Comparison of ENCODE assay signal across 36 mouse cellular contexts in genomic region chr10:93519159-93519558, GRCm38 (mm10). TPM values are rescaled to one million over a fixed set of nuclear protein-coding genes. Genes with fewer than 3 reads are reported as not detected.
"Had no signal": no experiment of that assay in that cellular context is flagged by ENCODE, and none has a peak within 500 bp of the region (broad histone marks: within the 10 kb centered on the region; RNA-seq: fewer than 3 reads in every experiment).

No protein-coding gene starts in this region.

- H3K9me3 ChIP-seq: heart, embryonic 12.5 days; hindbrain, embryonic 13.5 days; hindbrain, embryonic 15.5 days; kidney, embryonic 15.5 days; limb, embryonic 13.5 days; limb, embryonic 15.5 days; liver, embryonic 12.5 days had no signal

- H3K9ac ChIP-seq: heart, embryonic 12.5 days; hindbrain, embryonic 13.5 days; hindbrain, embryonic 15.5 days; kidney, embryonic 15.5 days; limb, embryonic 13.5 days; limb, embryonic 15.5 days; liver, embryonic 12.5 days; liver, embryonic 14.5 days had no signal

- DNase-seq: gastrocnemius, postnatal 14 days; gastrocnemius, postnatal 36 days; heart, adult 18-20 months; heart, postnatal 10 days; heart, postnatal 36 days; kidney, adult 11 months; kidney, adult 2 months; kidney, adult 9 months; kidney, postnatal 14 days; kidney, postnatal 36 days; layer of hippocampus, adult 9-11 months; layer of hippocampus, postnatal 36 days; left cerebral cortex, postnatal 4 days had no signal

- H3K4me2 ChIP-seq: heart, embryonic 12.5 days; hindbrain, embryonic 13.5 days; hindbrain, embryonic 15.5 days; kidney, embryonic 15.5 days; limb, embryonic 13.5 days; limb, embryonic 15.5 days; liver, embryonic 12.5 days had no signal

- H3K4me1 ChIP-seq: heart, embryonic 12.5 days; hindbrain, embryonic 15.5 days; kidney, embryonic 15.5 days; limb, embryonic 13.5 days; limb, embryonic 15.5 days; liver, embryonic 12.5 days had no signal

- ATAC-seq: hindbrain, postnatal 0 days; intestine, embryonic 16.5 days; liver, embryonic 12.5 days had no signal

- H3K27me3 ChIP-seq: heart, embryonic 12.5 days; hindbrain, embryonic 13.5 days; hindbrain, embryonic 15.5 days; kidney, embryonic 15.5 days; limb, embryonic 13.5 days; limb, embryonic 15.5 days; liver, embryonic 12.5 days had no signal

- H3K36me3 ChIP-seq: heart, embryonic 12.5 days; hindbrain, embryonic 13.5 days; hindbrain, embryonic 15.5 days; kidney, embryonic 15.5 days; limb, embryonic 13.5 days; limb, embryonic 15.5 days; liver, embryonic 12.5 days had no signal

- H3K27ac ChIP-seq: hindbrain, embryonic 13.5 days; hindbrain, embryonic 15.5 days; hindbrain, postnatal 0 days; kidney, embryonic 15.5 days; kidney, postnatal 0 days; limb, embryonic 13.5 days; limb, embryonic 15.5 days; liver, embryonic 12.5 days; liver, embryonic 14.5 days had no signal

- H3K4me3 ChIP-seq: heart, embryonic 12.5 days; hindbrain, embryonic 13.5 days; hindbrain, embryonic 15.5 days; kidney, embryonic 15.5 days; limb, embryonic 13.5 days; limb, embryonic 15.5 days; liver, embryonic 12.5 days had no signal

RNA-seq across cellular contexts. Expression of gene Amdhd1, which starts 20.7 kb away (rescaled TPM):
- total RNA-seq: gastrocnemius, adult 8-10 months; gastrocnemius, postnatal 14 days; gastrocnemius, postnatal 36 days; heart, adult 18-20 months; heart, adult 8-10 months; heart, postnatal 36 days; hematopoietic stem cell, adult 5-6 weeks had no signal
- polyA plus RNA-seq: hindbrain, embryonic 11.5 days had no signal

RNA-seq across cellular contexts. Expression of gene Ccdc38, which starts 21.3 kb away (rescaled TPM):
- total RNA-seq: gastrocnemius, adult 18-20 months; gastrocnemius, adult 8-10 months; gastrocnemius, postnatal 14 days; heart, adult 18-20 months; heart, adult 8-10 months; heart, postnatal 10 days; heart, postnatal 36 days; hematopoietic stem cell, adult 5-6 weeks; hindbrain, postnatal 0 days; layer of hippocampus, adult 18-20 months; layer of hippocampus, postnatal 14 days; layer of hippocampus, postnatal 36 days; left cerebral cortex, adult 18-20 months; left cerebral cortex, adult 8-10 months; left cerebral cortex, postnatal 25 days; left cerebral cortex, postnatal 4 days had no signal
- polyA plus RNA-seq: kidney, adult 2 months; large intestine, adult 2 months had no signal

RNA-seq across cellular contexts. Expression of gene Hal, which starts 30.6 kb away (rescaled TPM):
- total RNA-seq: heart, postnatal 10 days; hematopoietic stem cell, adult 5-6 weeks; hindbrain, postnatal 0 days; left cerebral cortex, adult 18-20 months; left cerebral cortex, postnatal 25 days had no signal
- polyA plus RNA-seq: heart, embryonic 12.5 days; heart, embryonic 14.5 days; hindbrain, embryonic 13.5 days; kidney, postnatal 0 days had no signal
